Mouse (Mus musculus) kidney, adult 2 months (tissue): ENCODE results near the gene Xpo4.

ENCODE experiments used
- CTCF ChIP-seq: fragments of 200-500 bp; conservative IDR thresholded peaks from 2 replicates; pipeline ENCODE4 v1.5.1; 2011; ENCODE audit warnings: low read depth, mild to moderate bottlenecking, control low read depth, low read length, moderate library complexity, mixed read lengths; ENCODE audit not compliant: insufficient read depth, insufficient read length
- POLR2A ChIP-seq: fragments of 200-500 bp; IDR thresholded peaks from one replicate; pipeline ENCODE4 v1.6.1; 2011; ENCODE audit warnings: low read depth, low read length, control low read depth

DNA sequence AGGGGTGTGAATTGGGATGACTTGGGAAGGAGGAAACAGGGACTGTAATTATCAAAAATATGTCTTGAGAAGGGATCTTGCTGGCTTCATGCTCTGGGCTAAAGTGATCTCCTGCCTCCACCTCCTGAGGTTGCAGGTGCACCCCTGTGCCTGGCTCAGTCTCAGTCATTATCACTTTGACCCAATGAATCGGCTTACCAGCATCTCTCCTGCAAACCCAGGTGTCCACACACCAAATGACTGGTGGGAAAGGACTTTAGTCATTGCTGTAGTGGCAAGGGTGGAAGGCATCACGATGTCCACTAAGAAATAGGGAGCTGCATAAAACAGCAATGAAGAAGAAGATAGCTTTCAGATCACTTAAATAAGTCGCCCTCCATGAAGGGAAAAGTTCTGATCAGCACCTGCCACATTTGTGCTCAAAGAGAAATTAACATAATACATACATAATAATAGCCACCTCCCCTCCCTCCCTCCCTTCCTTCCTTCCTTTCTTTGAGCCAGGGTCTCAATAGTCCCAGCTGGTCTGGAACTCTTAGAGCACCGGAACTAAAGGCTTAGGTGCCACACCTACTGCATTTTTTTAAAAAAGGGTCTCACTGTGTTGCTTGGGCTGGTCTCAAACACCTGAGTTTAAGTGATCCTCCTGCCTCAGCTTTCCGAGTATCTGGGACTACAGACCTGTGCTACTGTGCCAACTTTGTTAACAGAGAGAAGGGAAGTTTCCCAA is 135.3 kb downstream of the Xpo4 start:
- TF ChIP-seq CTCF (no peak), POLR2A (no peak)
